Mouse (Mus musculus) heart, embryonic 13.5 days (tissue): Measurements from ENCODE around the gene Ift122. TPM values are rescaled to one million over a fixed set of nuclear protein-coding genes. Genes with fewer than 3 reads are reported as not detected.

ENCODE experiments used
- ATAC-seq: fragments of 200-750 bp; cut with Nextera tagmentation; 2 replicates; pipeline ENCODE4 v1.8.0; 2017; ENCODE audit warnings: moderate TSS enrichment; ENCODE audit not compliant: insufficient number of reproducible peaks, low FRiP score, low TSS enrichment; ENCODE audit errors: extremely low read depth
- H3K27ac ChIP-seq: fragments of 300-500 bp; sonication (generic); replicated peaks from 2 replicates; pipeline ENCODE4 v1.5.1; 2015; ENCODE audit warnings: moderate library complexity, mild to moderate bottlenecking, inconsistent platforms
- H3K27me3 ChIP-seq: fragments of 300-500 bp; sonication (generic); replicated peaks from 2 replicates; pipeline ENCODE4 v1.6.1; 2015; ENCODE audit warnings: mild to moderate bottlenecking, inconsistent platforms
- H3K36me3 ChIP-seq: fragments of 300-500 bp; sonication (generic); 2 replicates; pipeline ENCODE4 v1.6.1; 2015; ENCODE audit warnings: mild to moderate bottlenecking, inconsistent platforms
- H3K4me1 ChIP-seq: fragments of 300-500 bp; sonication (generic); 2 replicates; pipeline ENCODE4 v1.6.1; 2015; ENCODE audit warnings: inconsistent platforms
- H3K4me2 ChIP-seq: fragments of 300-500 bp; sonication (generic); 2 replicates; pipeline ENCODE4 v1.6.1; 2015; ENCODE audit warnings: inconsistent platforms, mild to moderate bottlenecking, moderate library complexity
- H3K4me3 ChIP-seq: fragments of 300-500 bp; sonication (generic); 2 replicates; pipeline ENCODE4 v1.5.1; 2015; ENCODE audit warnings: moderate library complexity, mild to moderate bottlenecking, inconsistent platforms
- H3K9ac ChIP-seq: fragments of 300-500 bp; sonication (generic); 2 replicates; pipeline ENCODE4 v1.6.1; 2015; ENCODE audit warnings: inconsistent platforms, mild to moderate bottlenecking, moderate library complexity
- H3K9me3 ChIP-seq: fragments of 300-500 bp; sonication (generic); 2 replicates; pipeline ENCODE4 v1.6.1; 2016; ENCODE audit warnings: inconsistent platforms
- WGBS: fragments of 180-500 bp; shearing (Covaris S2); methylation state at CpG from one replicate; pipeline ENCODE4 v1.1.7; 2015; ENCODE audit warnings: mixed read lengths; 5-methylcytosine and 5-hydroxymethylcytosine counted together
- polyA plus RNA-seq: library from polyadenylated mRNA; unstranded; fragments of >200 nt; fragmentation: Nextera tagmentation; extraction: Ambion mirVana; gene quantifications from 2 replicates; pipeline ENCODE4 v1.2.1, GENCODE M21; 2015

Ift122 gene
- polyA plus RNA-seq, 1 experiment from 2014 or later, result 21.2 TPM

DNA sequence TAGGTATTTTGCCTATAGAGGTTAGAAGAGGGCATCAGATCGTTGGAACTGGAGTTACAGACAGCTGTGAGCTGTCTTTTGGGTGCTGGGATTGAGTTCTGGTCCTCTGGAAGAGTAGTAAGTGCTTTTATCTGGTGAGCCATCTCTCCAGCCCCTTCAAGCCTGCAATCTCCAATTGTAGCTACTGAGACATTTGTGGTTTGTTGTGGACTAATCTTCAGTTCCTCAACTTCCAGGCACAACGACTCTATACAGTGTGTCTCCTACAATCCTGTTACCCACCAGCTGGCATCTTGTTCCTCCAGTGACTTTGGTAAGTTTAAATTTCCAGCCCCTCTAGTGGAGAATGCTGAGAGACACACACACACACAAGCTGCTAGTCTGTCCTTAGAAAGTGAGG, 24.0 kb downstream of the Ift122 start:
- Histone ChIP-seq H3K9ac (no peak overlapping the region), H3K4me1 (peaks cover 29% of the 10 kb centered on the region), H3K9me3 (no peaks in the 10 kb centered on the region), H3K4me2 (no peak overlapping the region), H3K27me3 (no peaks in the 10 kb centered on the region), H3K4me3 (no peak overlapping the region), H3K36me3 (peaks cover 45% of the 10 kb centered on the region), H3K27ac (no peak overlapping the region)
- no peak for ATAC-seq
- WGBS, result 73% methylated on average over 2 of the region's 2 CpGs

DNA sequence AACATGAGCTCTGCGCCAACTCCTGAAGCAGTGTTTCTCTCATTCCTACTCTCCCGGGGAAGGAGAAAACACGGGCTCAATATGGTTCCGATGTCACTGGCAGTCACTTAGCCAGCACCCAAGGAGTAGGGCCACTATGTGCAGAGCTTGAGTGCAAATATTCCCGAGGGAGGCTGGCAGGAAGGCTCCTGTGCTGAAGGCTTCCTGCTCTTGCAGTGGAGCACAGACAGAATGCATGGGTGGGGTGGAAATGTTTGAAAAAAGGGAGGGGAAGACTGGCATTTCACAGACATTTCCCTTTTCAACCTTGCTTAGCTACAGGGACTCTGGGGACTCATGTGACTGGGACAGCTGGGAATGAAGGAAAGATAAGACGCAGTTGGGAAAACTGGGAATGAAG, 25.4 kb downstream of the Ift122 start:
- Histone ChIP-seq H3K36me3 (peaks cover 48% of the 10 kb centered on the region), H3K9me3 (no peaks in the 10 kb centered on the region), H3K4me3 (no peak overlapping the region), H3K4me1 (peaks cover 32% of the 10 kb centered on the region), H3K4me2 (no peak overlapping the region), H3K27ac (peak overlapping the region; percentile 64), H3K9ac (no peak overlapping the region), H3K27me3 (no peaks in the 10 kb centered on the region)
- WGBS, result 53% methylated on average over 6 of the region's 6 CpGs
- ATAC-seq, result no peak

DNA sequence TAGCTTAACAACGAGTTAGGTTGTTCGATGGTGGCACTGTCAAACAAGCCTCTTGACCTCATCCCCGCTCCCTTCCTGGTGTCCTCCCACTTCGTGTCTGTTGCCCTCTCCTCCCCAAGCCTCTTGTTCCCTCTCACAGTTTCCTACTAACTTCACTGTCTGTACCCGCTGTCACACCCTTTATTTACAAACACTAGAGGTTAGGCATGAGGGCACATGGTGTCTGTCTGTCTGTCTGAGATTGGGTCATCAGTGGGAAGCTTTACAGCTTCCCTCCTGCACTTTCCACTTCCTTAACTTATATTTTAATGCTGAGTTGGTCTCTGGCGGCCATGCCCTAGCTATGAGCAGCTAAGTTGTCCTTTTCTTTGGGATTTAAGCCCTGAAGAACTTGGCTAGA, 26.5 kb downstream of the Ift122 start:
- H3K4me1 ChIP-seq, result peaks cover 35% of the 10 kb centered on the region
- ATAC-seq, result no peak
- no peaks in the 10 kb centered on the region for H3K27me3 ChIP-seq
- peaks cover 50% of the 10 kb centered on the region for H3K36me3 ChIP-seq
- no peaks in the 10 kb centered on the region for H3K9me3 ChIP-seq
- no peak overlapping the region for H3K4me3 ChIP-seq
- no peak overlapping the region for H3K4me2 ChIP-seq
- no peak overlapping the region for H3K9ac ChIP-seq
- peak overlapping the region; percentile 64 for H3K27ac ChIP-seq
- 62% methylated on average over 6 of the region's 6 CpGs for WGBS

DNA sequence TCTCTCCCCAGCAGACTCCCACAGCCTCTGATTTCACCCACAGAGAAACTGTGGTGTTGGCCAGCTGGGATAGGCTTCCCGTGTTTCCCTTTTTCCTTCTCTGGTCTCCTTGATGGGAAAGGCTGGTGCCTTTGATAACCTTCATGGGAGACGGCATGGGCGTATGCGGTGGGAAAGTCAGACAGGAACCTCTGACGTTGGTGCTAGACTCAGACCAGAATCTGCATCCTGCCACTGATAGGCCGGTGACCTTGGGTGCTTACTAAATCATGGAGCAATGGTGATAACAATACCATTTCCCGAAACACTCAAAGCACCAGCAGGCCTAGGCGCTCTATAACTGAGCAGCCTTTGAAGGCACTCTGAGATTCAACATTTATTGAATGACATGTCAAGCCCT, 27.5 kb downstream of the Ift122 start:
- ATAC-seq, result no peak; the same call in 1 of the 2 replicates
- Histone ChIP-seq H3K36me3 (peaks cover 46% of the 10 kb centered on the region), H3K4me2 (no peak overlapping the region), H3K27ac (peak overlapping the region; percentile 70), H3K4me1 (peaks cover 35% of the 10 kb centered on the region), H3K9ac (0 out of 2 replicates have a peak overlapping the region, but pooled peaks have one; percentile 44), H3K4me3 (no peak overlapping the region), H3K27me3 (no peaks in the 10 kb centered on the region), H3K9me3 (no peaks in the 10 kb centered on the region)
- WGBS, result 56% methylated on average over 8 of the region's 8 CpGs

DNA sequence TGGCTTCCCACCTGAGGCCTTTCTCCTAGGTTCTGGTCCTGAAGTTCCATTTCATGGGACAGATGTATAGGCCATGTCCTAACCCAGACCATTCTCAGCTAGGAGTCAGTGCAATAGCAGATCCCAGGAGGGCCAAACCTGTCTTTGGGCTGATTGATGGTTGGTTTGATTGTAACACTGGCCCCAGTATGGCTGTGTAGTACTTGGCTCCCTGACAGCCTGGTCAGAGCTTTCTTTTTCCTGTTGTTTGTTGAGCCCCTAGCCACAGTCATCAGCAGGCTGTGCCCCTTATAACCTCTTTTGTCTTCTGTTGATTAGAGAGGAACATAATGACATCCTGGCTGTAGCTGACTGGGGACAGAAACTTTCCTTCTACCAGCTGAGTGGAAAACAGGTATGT, 30.7 kb downstream of the Ift122 start:
- Histone ChIP-seq H3K27me3 (no peaks in the 10 kb centered on the region), H3K4me3 (no peak overlapping the region), H3K4me2 (no peak overlapping the region), H3K36me3 (peaks cover 44% of the 10 kb centered on the region), H3K4me1 (peaks cover 27% of the 10 kb centered on the region), H3K9me3 (peaks cover 6% of the 10 kb centered on the region; the same call in 1 of the 2 replicates), H3K27ac (peak overlapping the region; percentile 67), H3K9ac (no peak overlapping the region)
- no peak for ATAC-seq

DNA sequence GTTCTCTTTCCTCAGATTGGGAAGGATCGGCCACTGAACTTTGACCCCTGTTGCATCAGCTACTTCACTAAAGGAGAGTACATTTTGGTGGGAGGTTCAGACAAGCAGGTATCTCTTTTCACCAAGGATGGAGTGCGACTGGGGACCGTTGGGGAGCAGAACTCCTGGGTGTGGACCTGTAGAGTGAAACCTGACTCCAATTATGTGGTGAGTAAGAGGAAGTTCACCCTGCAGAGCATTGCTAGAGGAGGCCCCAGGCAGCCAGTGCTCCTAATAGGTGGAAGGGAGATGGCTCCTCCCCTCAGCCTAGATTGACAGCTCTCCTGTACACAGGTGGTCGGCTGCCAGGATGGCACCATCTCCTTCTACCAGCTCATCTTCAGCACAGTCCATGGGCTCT, 33.6 kb downstream of the Ift122 start:
- no peak overlapping the region for H3K4me3 ChIP-seq
- no peak overlapping the region for H3K27ac ChIP-seq
- peaks cover 23% of the 10 kb centered on the region for H3K4me1 ChIP-seq
- H3K9me3 ChIP-seq, result peaks cover 6% of the 10 kb centered on the region; the same call in 1 of the 2 replicates
- H3K36me3 ChIP-seq, result peaks cover 42% of the 10 kb centered on the region
- no peaks in the 10 kb centered on the region for H3K27me3 ChIP-seq
- 65% methylated on average over 4 of the region's 4 CpGs for WGBS
- no peak for ATAC-seq
- H3K4me2 ChIP-seq, result no peak overlapping the region
- no peak overlapping the region for H3K9ac ChIP-seq

DNA sequence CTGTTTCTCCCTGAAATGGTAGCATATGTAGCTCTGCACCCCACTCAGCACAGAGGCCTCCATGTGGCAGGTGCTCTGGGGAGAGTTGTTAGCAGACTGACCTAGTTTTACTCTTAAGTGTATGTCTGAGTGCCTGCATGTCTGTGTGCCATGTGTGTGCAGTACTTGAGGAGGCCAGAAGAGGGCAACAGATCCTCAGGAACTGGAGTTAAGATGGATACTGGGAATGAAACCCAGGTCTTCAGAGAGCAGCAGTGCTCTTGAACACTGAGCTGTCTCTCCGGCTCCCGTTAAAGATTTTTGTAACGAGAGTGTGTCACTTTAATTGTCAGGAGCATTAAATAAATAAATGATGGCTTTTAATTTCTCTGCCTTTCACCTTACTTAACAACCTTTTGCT, 35.0 kb downstream of the Ift122 start:
- Histone ChIP-seq H3K9me3 (peaks cover 6% of the 10 kb centered on the region; the same call in 1 of the 2 replicates), H3K27ac (no peak overlapping the region), H3K27me3 (no peaks in the 10 kb centered on the region), H3K4me1 (peaks cover 28% of the 10 kb centered on the region), H3K36me3 (peaks cover 50% of the 10 kb centered on the region), H3K9ac (no peak overlapping the region), H3K4me2 (no peak overlapping the region), H3K4me3 (no peak overlapping the region)
- whole genome bisulfite sequencing, result 95% methylated on average over 3 of the region's 3 CpGs
- ATAC-seq, result no peak

DNA sequence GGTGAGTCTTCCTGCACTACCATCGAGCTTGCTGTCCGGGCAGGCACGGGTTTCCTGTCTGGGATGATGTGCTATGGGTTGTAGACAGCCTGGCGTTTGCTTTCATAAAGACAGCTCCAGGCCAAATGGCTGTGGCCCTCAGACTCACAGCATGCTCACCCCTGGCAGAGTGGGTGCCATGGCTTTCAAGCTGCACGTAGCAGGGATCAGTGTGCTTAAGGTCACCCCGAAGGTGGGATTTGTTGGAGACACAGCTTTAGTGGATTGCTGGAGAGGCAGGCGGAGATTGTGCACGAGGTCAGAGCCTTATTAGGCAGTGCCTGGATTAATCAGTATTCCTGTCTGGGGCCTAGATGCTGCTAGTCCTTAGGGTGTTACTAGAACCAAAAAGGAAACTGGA, 37.3 kb downstream of the Ift122 start:
- Histone ChIP-seq H3K9me3 (peaks cover 6% of the 10 kb centered on the region; the same call in 1 of the 2 replicates), H3K27ac (0 out of 2 replicates have a peak overlapping the region, but pooled peaks have one; percentile 49), H3K4me2 (no peak overlapping the region), H3K9ac (0 out of 2 replicates have a peak overlapping the region, but pooled peaks have one; percentile 12), H3K4me1 (peaks cover 22% of the 10 kb centered on the region), H3K4me3 (no peak overlapping the region), H3K36me3 (peaks cover 55% of the 10 kb centered on the region), H3K27me3 (no peaks in the 10 kb centered on the region)
- WGBS, result 57% methylated on average over 8 of the region's 8 CpGs
- ATAC-seq, result no peak

DNA sequence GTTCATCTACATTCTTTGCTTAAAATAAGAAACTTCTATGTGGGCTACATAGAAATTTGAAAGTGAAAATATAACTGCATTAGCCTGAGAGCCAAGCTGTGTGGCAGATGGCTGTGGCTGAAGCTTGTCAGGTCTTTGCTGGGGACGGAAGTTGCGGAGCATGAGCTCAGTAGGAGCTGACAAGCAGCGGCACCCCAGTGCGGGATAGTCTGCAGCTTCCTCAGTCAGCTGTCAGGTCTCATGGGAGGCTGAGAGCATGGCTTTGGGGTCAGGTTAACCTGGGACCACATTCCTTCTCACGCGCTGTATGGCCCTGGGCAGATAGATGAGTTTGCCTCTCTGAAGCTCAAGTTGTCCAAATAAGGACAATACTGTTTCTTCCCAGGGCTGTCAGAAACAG, 37.8 kb downstream of the Ift122 start:
- WGBS, result 41% methylated on average over 6 of the region's 6 CpGs
- peaks cover 59% of the 10 kb centered on the region for H3K36me3 ChIP-seq
- H3K27ac ChIP-seq, result peak overlapping the region; percentile 49
- no peaks in the 10 kb centered on the region for H3K27me3 ChIP-seq
- peaks cover 22% of the 10 kb centered on the region for H3K4me1 ChIP-seq
- no peak overlapping the region for H3K4me2 ChIP-seq
- H3K4me3 ChIP-seq, result no peak overlapping the region
- H3K9ac ChIP-seq, result 0 out of 2 replicates have a peak overlapping the region, but pooled peaks have one; percentile 12
- no peak for ATAC-seq
- H3K9me3 ChIP-seq, result peaks cover 6% of the 10 kb centered on the region; the same call in 1 of the 2 replicates

DNA sequence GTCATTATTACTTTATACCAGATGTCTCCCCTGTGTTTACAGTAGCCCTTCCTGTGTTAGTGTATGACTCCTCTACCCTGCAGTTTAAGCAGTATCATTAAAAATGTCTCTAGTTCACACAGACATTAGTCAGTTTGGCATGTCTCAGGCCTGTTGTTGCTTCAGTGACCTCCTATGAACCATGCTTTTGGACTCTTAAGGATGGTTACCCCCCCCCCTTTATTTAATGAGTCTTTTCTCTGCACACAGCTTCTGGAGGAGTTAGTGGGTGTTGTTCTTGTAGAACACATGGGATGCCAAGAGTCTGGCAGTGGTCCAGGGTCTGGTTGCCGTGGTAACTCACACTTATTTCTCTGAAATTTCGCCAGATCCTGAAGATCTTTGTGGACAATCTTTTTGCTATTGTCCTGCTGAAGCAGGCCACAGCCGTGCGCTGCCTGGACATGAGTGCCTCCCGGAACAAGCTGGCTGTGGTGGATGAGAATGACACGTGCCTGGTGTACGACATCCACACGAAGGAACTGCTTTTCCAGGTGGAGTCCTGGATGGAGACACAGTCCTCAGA, 38.3 kb downstream of the Ift122 start:
- no peak overlapping the region for H3K4me3 ChIP-seq
- no peak overlapping the region for H3K9ac ChIP-seq
- H3K9me3 ChIP-seq, result peaks cover 6% of the 10 kb centered on the region; the same call in 1 of the 2 replicates
- WGBS, result 61% methylated on average over 8 of the region's 8 CpGs
- peak overlapping the region; percentile 49 for H3K27ac ChIP-seq
- H3K4me1 ChIP-seq, result peaks cover 22% of the 10 kb centered on the region
- ATAC-seq, result no peak
- peaks cover 61% of the 10 kb centered on the region for H3K36me3 ChIP-seq
- no peak overlapping the region for H3K4me2 ChIP-seq
- no peaks in the 10 kb centered on the region for H3K27me3 ChIP-seq

DNA sequence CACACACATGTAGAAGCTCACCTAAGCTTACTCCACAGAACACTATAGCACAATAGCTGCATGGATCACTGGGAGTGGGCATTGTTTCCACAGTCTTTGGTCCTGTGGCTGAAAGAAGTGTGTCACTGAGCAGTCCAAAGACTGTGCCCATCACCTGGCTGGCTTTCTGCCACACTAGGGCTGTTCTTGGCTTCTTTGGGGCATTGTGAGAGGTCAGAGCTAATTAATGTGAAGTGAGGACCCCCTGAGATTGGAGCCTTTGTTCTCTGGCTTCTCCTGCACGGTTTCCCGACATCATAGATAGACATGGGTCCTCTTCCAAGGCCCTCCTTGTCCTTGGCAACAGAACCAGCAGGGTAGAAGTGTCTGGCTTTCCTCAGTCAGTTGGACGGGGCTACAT, 39.1 kb downstream of the Ift122 start:
- Histone ChIP-seq H3K27me3 (no peaks in the 10 kb centered on the region), H3K9me3 (peaks cover 6% of the 10 kb centered on the region; the same call in 1 of the 2 replicates), H3K4me3 (no peak overlapping the region), H3K4me2 (no peak overlapping the region), H3K9ac (no peak overlapping the region), H3K27ac (no peak overlapping the region), H3K36me3 (peaks cover 55% of the 10 kb centered on the region), H3K4me1 (peaks cover 27% of the 10 kb centered on the region)
- whole genome bisulfite sequencing, result 55% methylated on average over 3 of the region's 3 CpGs
- no peak for ATAC-seq

DNA sequence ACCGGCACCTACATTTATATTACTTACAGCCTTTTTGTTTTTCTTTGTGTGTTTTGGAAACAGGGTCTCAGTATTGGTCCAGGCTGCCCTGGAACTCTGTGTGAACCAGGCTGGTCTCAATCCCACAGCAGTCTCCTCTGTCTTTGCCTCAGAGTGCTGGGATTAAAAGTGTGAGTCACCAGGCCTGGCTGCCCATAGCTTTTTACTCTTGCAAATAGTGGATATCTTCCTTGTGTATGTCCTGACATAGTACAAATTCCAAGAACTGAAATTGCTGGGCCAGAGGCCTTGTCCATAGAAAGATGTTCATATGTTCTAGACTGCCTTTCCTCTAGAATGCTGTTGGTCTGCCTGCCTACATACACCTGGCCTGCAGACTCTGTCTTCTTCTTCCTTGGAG, 43.1 kb downstream of the Ift122 start:
- Histone ChIP-seq H3K4me2 (no peak overlapping the region), H3K4me3 (no peak overlapping the region), H3K4me1 (peaks cover 21% of the 10 kb centered on the region), H3K9ac (no peak overlapping the region), H3K27ac (no peak overlapping the region), H3K27me3 (no peaks in the 10 kb centered on the region), H3K36me3 (peaks cover 46% of the 10 kb centered on the region), H3K9me3 (no peaks in the 10 kb centered on the region)
- ATAC-seq, result no peak
- WGBS, result 83% methylated on average over 1 of the region's 1 CpGs
